Mouse (Mus musculus): ENCODE data around the gene Flt1. TPM values are rescaled to one million over a fixed set of nuclear protein-coding genes. Genes with fewer than 3 reads are reported as not detected.
A peak's percentile ranks its signal among the peaks of the same experiment; 100 is the strongest.
"Not testable (repeated sequence)": the region's sequence is repeated elsewhere in the genome, so short reads cannot be mapped to it uniquely, and the experiment has no call there.

Flt1 gene
- total and polyA plus RNA-seq, 3 experiments: 0.03 to 0.08 TPM; not detected in 1

DNA sequence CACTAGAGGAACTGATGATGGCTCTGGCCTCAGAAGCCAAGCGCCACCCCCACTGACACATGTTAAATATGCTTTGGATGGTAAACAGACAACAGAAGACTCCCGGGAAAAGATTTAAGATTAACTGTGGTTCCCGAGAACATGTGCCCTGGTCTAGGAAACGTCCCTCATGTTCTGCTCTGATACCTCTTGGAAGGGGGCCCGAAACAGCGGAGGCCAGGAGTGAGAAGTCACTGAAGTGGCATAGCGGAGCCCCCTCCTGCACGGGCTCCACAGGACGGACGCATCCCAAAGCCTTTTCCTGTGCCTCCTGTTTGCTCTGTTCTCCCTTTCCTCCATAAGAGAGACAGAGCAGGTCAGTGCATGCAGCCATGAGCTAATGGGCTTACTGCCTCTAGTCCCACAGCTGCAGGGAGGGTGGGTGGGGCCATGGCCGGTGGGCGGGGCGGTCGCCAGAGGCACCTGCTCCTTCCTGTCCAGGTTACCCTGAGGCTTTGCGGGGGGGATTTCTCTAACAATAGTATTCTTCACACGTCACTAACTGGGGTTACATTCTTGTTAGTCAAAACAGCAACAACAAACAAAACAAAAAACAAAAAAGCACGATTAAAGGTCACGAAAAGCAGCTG lies 162.2 kb downstream of the Flt1 start:
- Histone ChIP-seq H3K36me3 (ENCODE audit: control insufficient read depth in 1 of 2, insufficient read depth in 2 of 2, low read length in 2 of 2) (no peaks in the 10 kb centered on the region), H3K27ac (ENCODE audit: control insufficient read depth, low read depth, low read length) (no peak overlapping the region), H3K4me3 (ENCODE audit: control insufficient read depth in 1 of 2, insufficient read depth in 1 of 2, low read depth in 2 of 2, low read length in 2 of 2) (no peak overlapping the region), H3K9me3 (replicated peaks; ENCODE audit: insufficient read depth, low read length) (no peaks in the 10 kb centered on the region), H3K79me2 (ENCODE audit: control insufficient read depth, insufficient read depth, low read length, poor library complexity) (no peaks in the 10 kb centered on the region), H3K9ac (ENCODE audit: control insufficient read depth, low read depth, low read length, poor library complexity, severe bottlenecking) (no peak overlapping the region), H3K4me1 (ENCODE audit: control insufficient read depth in 1 of 2, insufficient read depth in 2 of 2, low read length in 2 of 2) (no peaks in the 10 kb centered on the region), H3K27me3 (ENCODE audit: control insufficient read depth in 1 of 2, insufficient read depth in 2 of 2, low read length in 2 of 2) (no peaks in the 10 kb centered on the region; a peak in 1 of 4 replicates)
- TF ChIP-seq CTCF (IDR thresholded peaks at IDR 0.05 in 2 of 3, conservative IDR thresholded peaks at IDR 0.05 in 1 of 3; ENCODE audit: control insufficient read depth in 1 of 3, insufficient read depth in 1 of 3, low read depth in 2 of 3, low read length in 3 of 3, poor library complexity in 1 of 3, severe bottlenecking in 1 of 3) (no peak), MAX (IDR thresholded peaks at IDR 0.05; ENCODE audit: low read length) (no peak), ETS1 (IDR thresholded peaks at IDR 0.05; ENCODE audit: low read depth, low read length) (no peak), POLR2A (IDR thresholded peaks at IDR 0.05; ENCODE audit: control insufficient read depth in 1 of 2, insufficient read depth in 1 of 2, low read depth in 1 of 2, low read length in 2 of 2, poor library complexity in 1 of 2) (no peak)
- no peak for DNase-seq (ENCODE audit: low read depth, low spot score)

DNA sequence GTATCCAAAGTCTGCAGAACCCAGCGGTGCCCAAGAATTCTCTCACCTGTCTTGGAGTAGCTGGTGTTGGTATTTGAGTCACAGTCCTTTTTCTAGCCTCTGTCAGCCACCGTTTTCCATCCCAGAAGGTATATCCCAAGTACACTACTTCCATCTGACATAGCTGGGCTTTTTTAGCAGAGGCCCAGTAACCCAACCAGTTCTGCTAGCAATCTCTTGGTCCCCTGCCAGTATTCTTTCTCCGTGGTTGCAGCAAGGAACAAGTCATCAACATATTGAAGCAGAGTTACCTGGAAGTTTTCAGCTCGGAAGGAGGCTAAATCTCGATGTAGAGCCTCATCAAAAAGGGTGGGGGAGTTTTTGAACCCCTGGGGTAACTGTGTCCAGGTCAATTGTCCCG lies 168.2 kb downstream of the Flt1 start:
- H3K79me2 ChIP-seq (ENCODE audit: control insufficient read depth, insufficient read depth, low read length, poor library complexity); H3K4me3 ChIP-seq (ENCODE audit: control insufficient read depth in 1 of 2, insufficient read depth in 1 of 2, low read depth in 2 of 2, low read length in 2 of 2); H3K27me3 ChIP-seq (ENCODE audit: control insufficient read depth in 1 of 2, insufficient read depth in 2 of 2, low read length in 2 of 2); DNase-seq (ENCODE audit: low read depth, low spot score); H3K9ac ChIP-seq (ENCODE audit: control insufficient read depth, low read depth, low read length, poor library complexity, severe bottlenecking); H3K9me3 ChIP-seq (replicated peaks; ENCODE audit: insufficient read depth, low read length); H3K36me3 ChIP-seq (ENCODE audit: control insufficient read depth in 1 of 2, insufficient read depth in 2 of 2, low read length in 2 of 2); H3K4me1 ChIP-seq (ENCODE audit: control insufficient read depth in 1 of 2, insufficient read depth in 2 of 2, low read length in 2 of 2); H3K27ac ChIP-seq (ENCODE audit: control insufficient read depth, low read depth, low read length): not testable (repeated sequence)

DNA sequence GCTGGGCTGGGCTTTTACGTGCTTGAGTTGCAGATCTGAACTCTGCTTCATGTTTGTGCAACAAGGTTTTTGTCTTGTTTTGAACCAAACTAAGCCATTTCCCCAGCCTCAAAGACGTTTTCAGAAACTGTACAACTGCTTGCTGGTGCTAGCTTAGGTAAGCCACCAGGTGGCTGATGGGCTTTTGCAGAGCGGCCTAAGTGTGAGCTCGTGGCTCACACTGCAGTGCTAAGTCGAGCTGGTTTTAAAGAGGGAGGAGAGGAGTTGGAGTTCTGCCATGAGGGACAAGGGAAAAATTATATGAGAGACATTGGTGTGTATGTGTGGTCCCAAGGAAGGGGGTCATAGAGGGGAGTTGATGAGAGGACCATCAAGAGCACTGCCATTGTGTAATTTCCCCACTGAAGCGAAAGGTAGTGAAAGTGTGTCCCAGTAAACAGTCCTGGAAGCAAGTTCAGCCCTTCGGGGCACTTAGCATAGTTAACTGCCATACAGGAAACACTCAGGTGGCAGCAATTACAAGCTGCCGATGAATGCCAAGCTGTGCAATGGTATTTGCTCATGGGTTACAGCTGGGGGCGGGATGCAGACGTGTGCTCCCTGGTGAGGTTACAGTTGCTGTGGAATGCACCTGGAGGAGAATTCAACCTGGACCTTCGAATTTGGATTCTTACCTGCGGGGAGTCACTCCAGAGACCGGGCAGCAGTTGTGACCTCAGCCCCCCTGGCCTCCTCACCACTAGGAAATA lies 173.8 kb downstream of the Flt1 start:
- TF ChIP-seq POLR2AphosphoS2 (IDR thresholded peaks at IDR 0.05; ENCODE audit: low read length) (peak; percentile 55; the same call in 1 of the 2 replicates), GABPA (IDR thresholded peaks at IDR 0.05; ENCODE audit: low read depth, low read length) (no peak), TBP (IDR thresholded peaks at IDR 0.05; ENCODE audit: low read depth, low read length) (no peak), ZMIZ1 (IDR thresholded peaks at IDR 0.05; ENCODE audit: low read depth, low read length) (no peak)
- Histone ChIP-seq H3K27me3 (ENCODE audit: control insufficient read depth in 1 of 2, insufficient read depth in 2 of 2, low read length in 2 of 2) (no peaks in the 10 kb centered on the region), H3K9ac (ENCODE audit: control insufficient read depth, low read depth, low read length, poor library complexity, severe bottlenecking) (no peak overlapping the region), H3K4me1 (ENCODE audit: control insufficient read depth in 1 of 2, insufficient read depth in 2 of 2, low read length in 2 of 2) (no peaks in the 10 kb centered on the region), H3K4me3 (ENCODE audit: control insufficient read depth in 1 of 2, insufficient read depth in 1 of 2, low read depth in 2 of 2, low read length in 2 of 2) (no peak overlapping the region), H3K9me3 (replicated peaks; ENCODE audit: insufficient read depth, low read length) (no peaks in the 10 kb centered on the region), H3K79me2 (ENCODE audit: control insufficient read depth, insufficient read depth, low read length, poor library complexity) (no peaks in the 10 kb centered on the region), H3K36me3 (ENCODE audit: control insufficient read depth in 1 of 2, insufficient read depth in 2 of 2, low read length in 2 of 2) (peaks cover 0 to 11% of the 10 kb centered on the region in 2 experiments; a peak in 2 of 4 replicates), H3K27ac (ENCODE audit: control insufficient read depth, low read depth, low read length) (no peak overlapping the region)
- no peak for DNase-seq (ENCODE audit: low read depth, low spot score)

All from MEL (cell line).